Mouse (Mus musculus) testis, adult 2 months (tissue): ENCODE measurements around the gene Cntn6.

Experiments used
- CTCF ChIP-seq: fragments of 200-500 bp; IDR thresholded peaks from 2 replicates; pipeline ENCODE4 v1.5.1; 2012; ENCODE audit warnings: low read depth, mild to moderate bottlenecking, inconsistent platforms, low read length, moderate library complexity; ENCODE audit not compliant: control insufficient read depth, insufficient read depth, insufficient replicate concordance
- POLR2A ChIP-seq: fragments of 200-500 bp; IDR thresholded peaks from 2 replicates; pipeline ENCODE4 v1.6.1; 2012; ENCODE audit warnings: low read depth, mild to moderate bottlenecking, inconsistent platforms, low read length, moderate library complexity; ENCODE audit not compliant: control insufficient read depth

DNA sequence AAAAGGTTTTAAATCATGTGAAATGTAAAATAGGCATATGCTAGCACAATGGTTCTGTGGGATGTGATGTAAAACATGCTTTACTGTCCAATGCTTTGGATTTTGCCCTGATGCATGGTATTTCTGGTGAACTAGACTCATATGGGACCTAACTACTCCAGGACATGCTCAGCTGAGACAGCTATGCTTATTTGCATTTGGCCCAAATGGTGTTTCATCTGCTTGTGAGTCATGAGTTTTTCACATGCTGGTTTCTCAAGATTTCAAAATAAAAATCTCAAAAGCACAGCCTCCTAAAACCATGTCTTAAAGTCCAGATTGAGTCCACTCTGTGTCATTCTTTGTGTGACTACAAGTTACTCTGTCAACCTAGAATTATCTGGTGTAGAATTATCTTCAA lies 77.0 kb downstream of the Cntn6 start:
- TF ChIP-seq CTCF (no peak), POLR2A (no peak)
